Mouse (Mus musculus): ENCODE results near the gene Scamp5. TPM values are rescaled to one million over a fixed set of nuclear protein-coding genes. Genes with fewer than 3 reads are reported as not detected.

Gene Scamp5
- polyA plus RNA-seq (2015; fragmentation: Nextera tagmentation; extraction: Ambion mirVana): 91.1 and 112 TPM in 2 replicates

DNA sequence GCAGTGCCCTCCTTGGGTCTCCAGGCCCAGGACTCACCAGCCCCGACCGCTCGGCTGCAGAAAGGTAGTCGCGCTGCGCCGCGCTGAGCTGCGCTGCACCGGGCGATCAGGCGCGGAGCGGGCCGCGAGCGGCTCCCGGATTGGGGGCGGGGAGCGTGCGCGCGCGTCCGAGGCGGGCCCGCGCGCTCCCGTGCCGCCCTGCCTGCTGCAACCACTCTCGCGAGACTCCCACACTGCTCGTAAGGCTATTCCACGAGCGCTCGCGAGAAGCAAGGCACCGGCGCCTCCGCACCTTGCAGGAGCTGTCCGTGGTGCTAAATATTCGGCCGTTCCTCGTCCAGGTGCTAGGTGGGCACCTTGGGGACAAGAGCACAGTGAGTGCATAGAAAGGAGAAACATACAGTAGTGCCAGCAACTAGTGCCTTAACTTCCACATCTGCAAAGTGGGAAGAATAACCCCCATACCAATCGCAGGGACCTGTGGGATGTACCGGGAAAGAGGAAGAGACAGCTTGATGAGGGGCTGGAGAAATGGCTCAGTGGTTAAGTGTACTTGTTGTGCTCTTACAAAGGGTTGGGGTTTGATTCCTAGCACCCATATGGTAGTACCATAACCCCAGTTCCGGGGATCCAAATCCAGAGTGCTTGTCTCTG is at the start of gene Scamp5:
Scamp5 (minus strand) TSS at position 165 of the 654 bp plus-strand sequence.
- WGBS: 3% methylated on average over 34 of the region's 48 CpGs
- H3K36me3 ChIP-seq: peaks cover 4% of the 10 kb centered on the region; the same call in 1 of the 2 replicates
- peaks cover 38% of the 10 kb centered on the region for H3K4me1 ChIP-seq
- peak; percentile 93 for ATAC-seq (ENCODE audit: low FRiP score)
- H3K4me3 ChIP-seq (replicated peaks): peak within 1 kb of the TSS; percentile 64
- H3K27ac ChIP-seq (replicated peaks): peak within 1 kb of the TSS; percentile 89
- no peaks in the 10 kb centered on the region for H3K27me3 ChIP-seq (replicated peaks)
- H3K4me2 ChIP-seq: peak within 1 kb of the TSS; percentile 69
- peak within 1 kb of the TSS; percentile 88 for H3K9ac ChIP-seq (replicated peaks)
- H3K9me3 ChIP-seq (replicated peaks): no peaks in the 10 kb centered on the region

DNA sequence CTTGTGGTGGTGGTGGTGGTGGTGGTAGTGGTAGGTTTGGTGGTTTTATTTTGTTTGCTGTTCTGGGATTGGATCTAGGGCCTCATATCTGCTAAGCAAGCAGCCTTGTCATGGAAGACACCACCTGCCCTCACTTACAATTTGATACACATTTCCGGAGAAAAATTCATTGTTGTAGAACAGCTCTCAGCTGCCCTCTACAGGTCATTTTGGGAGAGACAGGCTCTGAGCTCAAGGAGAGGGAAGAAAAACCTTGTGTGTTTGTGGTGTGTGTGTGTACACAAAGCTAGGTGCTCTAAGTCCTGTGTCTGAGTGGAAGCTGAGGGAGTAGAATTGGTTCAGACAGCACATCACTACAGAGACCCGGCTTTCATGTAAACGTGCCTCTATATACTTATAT is 49.3 kb upstream of the Scamp5 start:
- Histone ChIP-seq H3K4me3 (replicated peaks) (no peak overlapping the region), H3K4me2 (no peak overlapping the region), H3K27ac (replicated peaks) (peak overlapping the region; percentile 68), H3K9me3 (replicated peaks) (no peaks in the 10 kb centered on the region), H3K27me3 (replicated peaks) (no peaks in the 10 kb centered on the region), H3K4me1 (peaks cover 6% of the 10 kb centered on the region), H3K36me3 (no peaks in the 10 kb centered on the region), H3K9ac (replicated peaks) (no peak overlapping the region)
- WGBS: 8% methylated on average over 3 of the region's 3 CpGs
- ATAC-seq (ENCODE audit: low FRiP score): no peak

DNA sequence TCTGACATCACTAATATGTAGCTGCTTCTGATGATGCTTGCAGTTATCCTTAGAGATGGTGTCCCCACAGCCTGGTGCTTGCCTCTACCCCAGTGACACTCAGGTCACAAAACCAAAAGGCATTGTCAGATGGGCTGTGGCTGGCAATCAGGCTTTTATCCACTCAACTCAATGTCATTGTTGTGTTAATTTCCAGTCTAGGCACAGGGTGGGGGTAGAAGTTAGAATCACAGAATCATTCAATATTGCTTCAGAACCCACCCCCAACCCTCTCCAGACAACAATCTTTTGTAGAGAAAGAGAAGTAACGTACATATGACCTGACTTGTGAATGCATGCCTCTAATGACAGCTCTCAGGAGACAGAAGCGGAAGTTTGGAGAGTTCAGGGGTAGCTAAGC is 42.7 kb upstream of the Scamp5 start:
- H3K27ac ChIP-seq (replicated peaks): no peak overlapping the region

DNA sequence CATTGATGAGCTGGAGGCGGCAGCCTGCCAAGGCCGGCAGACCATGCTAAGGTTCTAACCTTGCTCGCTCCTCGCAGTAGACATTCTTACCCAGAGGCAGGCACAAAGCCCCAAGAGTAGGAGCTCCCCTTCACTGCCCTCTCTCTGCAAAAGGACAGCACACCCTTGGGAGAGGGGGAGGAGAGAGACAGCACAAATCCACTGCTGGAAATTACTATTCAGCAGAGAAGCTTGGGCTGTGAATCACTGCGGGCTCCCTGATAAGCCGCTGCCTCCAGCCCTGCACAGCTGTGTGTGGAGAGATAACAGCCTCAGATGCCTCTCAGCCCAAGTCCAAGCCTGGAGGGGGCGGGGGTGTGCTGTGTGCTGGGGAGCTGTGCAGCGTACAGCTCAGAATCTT is 37.8 kb upstream of the Scamp5 start:
- H3K9me3 ChIP-seq (replicated peaks): no peaks in the 10 kb centered on the region
- H3K4me3 ChIP-seq (replicated peaks): 0 out of 2 replicates have a peak overlapping the region, but pooled peaks have one; percentile 1
- peaks cover 38% of the 10 kb centered on the region for H3K27me3 ChIP-seq (replicated peaks)
- peak; percentile 60 for ATAC-seq (ENCODE audit: low FRiP score)
- no peaks in the 10 kb centered on the region for H3K36me3 ChIP-seq
- H3K4me1 ChIP-seq: peaks cover 59% of the 10 kb centered on the region
- 6% methylated on average over 8 of the region's 8 CpGs for WGBS
- H3K4me2 ChIP-seq: peak overlapping the region; percentile 93
- peak overlapping the region; percentile 36 for H3K9ac ChIP-seq (replicated peaks)
- peak overlapping the region; percentile 74 for H3K27ac ChIP-seq (replicated peaks)

More for the DNA sequence above, 42.7 kb upstream of the Scamp5 start:
- H3K27me3 ChIP-seq (replicated peaks): 0 out of 2 replicates have a peak, but pooled peaks cover 5% of the 10 kb centered on the region
- no peak overlapping the region for H3K9ac ChIP-seq (replicated peaks)
- no peak for ATAC-seq (ENCODE audit: low FRiP score)
- peaks cover 10% of the 10 kb centered on the region for H3K4me1 ChIP-seq
- no peak overlapping the region for H3K4me3 ChIP-seq (replicated peaks)
- H3K36me3 ChIP-seq: no peaks in the 10 kb centered on the region
- 47% methylated on average over 2 of the region's 2 CpGs for WGBS
- H3K9me3 ChIP-seq (replicated peaks): no peaks in the 10 kb centered on the region
- H3K4me2 ChIP-seq: no peak overlapping the region

DNA sequence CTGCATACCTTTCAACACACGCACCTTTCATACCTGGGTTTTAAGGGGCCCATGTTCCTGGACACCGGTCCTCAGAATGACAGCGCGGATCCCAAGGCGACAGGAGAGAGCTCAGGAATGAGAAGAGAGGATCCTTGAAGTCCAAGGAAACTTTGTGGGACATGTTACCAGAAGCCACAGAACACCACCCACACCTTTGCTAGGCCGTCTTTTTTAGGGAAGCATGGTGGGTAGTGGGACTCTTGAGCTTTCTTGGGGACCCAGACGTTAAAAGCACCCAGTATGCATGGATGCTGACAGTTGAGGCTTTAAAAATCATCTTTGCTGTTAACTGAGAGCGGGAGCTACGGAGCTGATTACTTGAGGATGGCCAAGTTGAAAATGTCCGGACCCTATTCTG is 37.0 kb upstream of the Scamp5 start:
- Histone ChIP-seq H3K9me3 (replicated peaks) (no peaks in the 10 kb centered on the region), H3K4me1 (peaks cover 63% of the 10 kb centered on the region), H3K4me3 (replicated peaks) (peak overlapping the region; percentile 51), H3K27ac (replicated peaks) (peak overlapping the region; percentile 74; the same call in 1 of the 2 replicates), H3K4me2 (peak overlapping the region; percentile 93), H3K9ac (replicated peaks) (peak overlapping the region; percentile 36; the same call in 1 of the 2 replicates), H3K27me3 (replicated peaks) (peaks cover 38% of the 10 kb centered on the region), H3K36me3 (no peaks in the 10 kb centered on the region)
- 51% methylated on average over 10 of the region's 10 CpGs for WGBS
- ATAC-seq (ENCODE audit: low FRiP score): no peak

DNA sequence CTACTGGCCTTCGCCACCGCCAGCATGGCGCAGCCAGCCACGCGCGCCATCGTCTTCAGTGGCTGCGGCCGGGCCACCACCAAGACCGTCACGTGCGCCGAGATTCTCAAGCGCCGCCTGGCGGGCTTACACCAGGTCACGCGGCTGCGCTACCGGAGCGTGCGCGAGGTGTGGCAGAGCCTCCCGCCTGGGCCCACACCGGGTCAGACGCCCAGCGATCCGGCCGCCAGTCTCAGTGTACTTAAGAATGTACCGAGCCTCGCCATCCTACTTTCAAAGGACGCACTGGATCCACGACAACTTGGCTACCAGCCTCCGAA is 36.5 kb upstream of the Scamp5 start:
- peak; percentile 61 for ATAC-seq (ENCODE audit: low FRiP score)
- Histone ChIP-seq H3K4me3 (replicated peaks) (peak overlapping the region; percentile 51), H3K4me2 (peak overlapping the region; percentile 93), H3K4me1 (peaks cover 67% of the 10 kb centered on the region), H3K27ac (replicated peaks) (no peak overlapping the region), H3K9me3 (replicated peaks) (no peaks in the 10 kb centered on the region), H3K27me3 (replicated peaks) (peaks cover 38% of the 10 kb centered on the region), H3K9ac (replicated peaks) (peak overlapping the region; percentile 42; the same call in 1 of the 2 replicates), H3K36me3 (no peaks in the 10 kb centered on the region)
- under 1% methylated on average over 34 of the region's 34 CpGs for WGBS

DNA sequence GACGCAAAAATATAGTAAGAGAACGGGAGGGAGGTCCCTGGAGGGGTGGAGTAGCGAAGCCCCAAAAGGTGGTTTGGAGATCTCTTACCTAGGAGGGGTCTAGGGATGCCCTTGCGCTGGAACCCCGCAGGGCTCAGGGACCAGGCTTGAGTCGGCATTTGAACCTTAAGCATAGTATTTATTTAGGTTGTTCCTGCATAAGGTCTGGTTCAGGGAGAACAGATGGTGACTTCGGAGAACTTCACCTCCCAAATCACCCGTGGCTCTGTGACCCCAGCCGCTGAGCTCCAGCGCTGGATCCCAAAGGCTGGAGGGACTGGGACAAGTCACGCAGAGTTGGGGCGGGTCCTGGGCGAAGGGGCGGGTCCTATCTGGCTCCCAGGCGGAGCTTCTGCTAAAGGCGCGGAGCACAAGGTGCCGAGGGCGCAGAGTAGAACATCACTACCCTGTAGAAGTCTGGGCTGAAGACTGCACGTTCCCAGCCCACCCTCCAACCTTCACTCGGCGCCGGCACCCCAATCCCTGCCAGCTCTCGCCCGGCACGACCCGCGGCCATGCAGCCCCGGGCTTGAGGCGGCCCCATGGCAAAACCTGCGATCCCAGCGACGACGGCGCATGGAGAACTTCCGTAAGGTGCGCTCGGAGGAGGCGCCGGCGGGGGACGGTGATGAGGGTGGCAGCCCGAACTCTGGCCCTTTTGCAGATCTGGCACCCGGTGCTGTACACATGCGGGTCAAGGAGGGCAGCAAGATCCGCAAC is 35.9 kb upstream of the Scamp5 start, which contains the start of gene Rpp25:
Rpp25 (plus strand) TSS at position 405 of the 759 bp plus-strand sequence.
- peak; percentile 55 for ATAC-seq (ENCODE audit: low FRiP score)
- Histone ChIP-seq H3K4me3 (replicated peaks) (peak within 1 kb of the TSS; percentile 51), H3K4me2 (peak within 1 kb of the TSS; percentile 93), H3K36me3 (no peaks in the 10 kb centered on the region), H3K9me3 (replicated peaks) (no peaks in the 10 kb centered on the region), H3K4me1 (peaks cover 67% of the 10 kb centered on the region), H3K9ac (replicated peaks) (peak within 1 kb of the TSS; percentile 42), H3K27ac (replicated peaks) (peak within 1 kb of the TSS; percentile 84), H3K27me3 (replicated peaks) (peaks cover 38% of the 10 kb centered on the region)
- under 1% methylated on average over 46 of the region's 46 CpGs for WGBS

DNA sequence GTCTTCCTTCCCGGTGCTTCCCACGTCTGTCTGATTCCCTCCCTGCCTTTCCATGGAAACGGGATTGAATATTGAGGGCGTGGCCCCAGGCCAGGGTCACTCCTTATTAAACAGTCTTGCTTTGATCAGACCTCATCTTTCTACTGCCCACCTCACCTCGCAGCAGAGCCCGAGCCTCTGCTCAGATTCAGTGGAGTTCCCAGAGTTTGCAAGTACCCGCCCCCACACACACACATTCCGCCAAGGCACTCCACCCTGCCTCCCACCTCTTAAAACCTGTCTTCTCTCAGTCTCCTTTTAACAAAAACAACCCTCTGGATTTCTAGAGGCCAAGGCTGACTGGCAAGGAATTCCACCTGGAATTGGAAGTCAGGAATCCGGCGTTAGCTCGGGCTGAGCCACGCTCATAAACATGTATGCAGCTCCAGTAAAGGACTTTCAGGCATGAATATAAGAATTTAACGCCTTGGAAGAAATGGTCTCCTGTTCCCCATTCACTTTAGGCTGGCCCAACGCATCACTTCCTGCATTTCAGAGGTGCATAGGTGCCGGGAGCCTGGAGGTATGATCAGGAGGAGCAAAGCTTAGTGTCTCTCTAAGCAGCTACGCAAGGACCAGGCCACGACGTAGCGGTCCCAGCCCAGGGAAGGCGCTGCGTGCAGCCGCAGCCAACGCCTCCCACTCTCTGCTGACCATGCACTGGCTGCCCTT is 35.2 kb upstream of the Scamp5 start:
- no peaks in the 10 kb centered on the region for H3K36me3 ChIP-seq
- no peak for ATAC-seq (ENCODE audit: low FRiP score)

DNA sequence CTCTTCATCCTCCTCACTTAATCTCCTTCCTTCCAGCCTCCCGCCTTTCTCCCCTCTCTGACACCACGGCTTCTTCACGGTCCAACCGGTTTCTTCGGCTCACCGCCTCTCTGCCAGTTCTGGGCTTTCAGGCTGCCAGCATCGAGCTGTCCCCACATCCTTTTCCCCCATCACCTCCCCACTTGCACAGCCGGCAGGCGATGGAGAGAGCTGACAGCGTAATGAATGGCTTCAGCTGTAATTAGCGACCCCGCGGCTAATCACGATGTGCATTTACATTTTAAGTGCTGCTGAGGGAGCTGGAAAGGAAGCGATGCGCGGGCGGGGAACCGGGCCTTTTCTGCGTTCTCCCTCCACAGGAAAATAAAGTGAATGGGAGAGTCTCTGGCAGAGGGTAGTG is 34.0 kb upstream of the Scamp5 start:
- Histone ChIP-seq H3K4me3 (replicated peaks) (peak overlapping the region; percentile 25), H3K36me3 (no peaks in the 10 kb centered on the region), H3K9me3 (replicated peaks) (no peaks in the 10 kb centered on the region), H3K4me1 (peaks cover 74% of the 10 kb centered on the region), H3K4me2 (peak overlapping the region; percentile 93), H3K27me3 (replicated peaks) (peaks cover 38% of the 10 kb centered on the region), H3K27ac (replicated peaks) (peak overlapping the region; percentile 84), H3K9ac (replicated peaks) (peak overlapping the region; percentile 32)
- peak; percentile 55 for ATAC-seq (ENCODE audit: low FRiP score)
- under 1% methylated on average over 20 of the region's 20 CpGs for WGBS

More for the DNA sequence above, 35.2 kb upstream of the Scamp5 start:
- Histone ChIP-seq H3K4me3 (replicated peaks) (peak overlapping the region; percentile 51), H3K9ac (replicated peaks) (peak overlapping the region; percentile 42), H3K27me3 (replicated peaks) (peaks cover 38% of the 10 kb centered on the region), H3K27ac (replicated peaks) (peak overlapping the region; percentile 84), H3K4me2 (peak overlapping the region; percentile 93), H3K9me3 (replicated peaks) (no peaks in the 10 kb centered on the region), H3K4me1 (peaks cover 74% of the 10 kb centered on the region)
- 6% methylated on average over 23 of the region's 23 CpGs for WGBS

DNA sequence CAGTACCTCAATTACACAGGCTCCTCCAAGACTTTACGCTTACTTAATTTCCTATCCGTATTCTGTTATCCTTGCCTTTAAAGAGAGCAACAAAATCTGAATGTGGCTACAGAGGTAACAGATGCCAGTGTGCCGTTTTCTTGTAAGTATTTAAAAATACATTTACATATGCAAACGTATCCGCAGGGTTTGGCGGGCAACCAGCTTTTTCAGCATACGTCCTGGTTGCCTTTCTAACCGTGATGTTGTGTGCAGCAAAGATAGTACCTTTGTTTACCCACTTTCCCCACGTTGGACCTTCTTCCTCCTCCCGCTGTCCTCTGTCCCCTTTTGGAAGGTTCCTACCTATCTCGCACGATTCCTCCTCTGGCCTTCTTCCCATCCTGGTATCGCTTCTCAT is 33.6 kb upstream of the Scamp5 start:
- peaks cover 37% of the 10 kb centered on the region for H3K27me3 ChIP-seq (replicated peaks)
- no peaks in the 10 kb centered on the region for H3K36me3 ChIP-seq
- H3K9ac ChIP-seq (replicated peaks): peak overlapping the region; percentile 32
- peak overlapping the region; percentile 25 for H3K4me3 ChIP-seq (replicated peaks)
- 5% methylated on average over 13 of the region's 13 CpGs for WGBS
- H3K4me1 ChIP-seq: peaks cover 72% of the 10 kb centered on the region
- peak overlapping the region; percentile 84 for H3K27ac ChIP-seq (replicated peaks)
- peak overlapping the region; percentile 93 for H3K4me2 ChIP-seq
- ATAC-seq (ENCODE audit: low FRiP score): no peak
- H3K9me3 ChIP-seq (replicated peaks): no peaks in the 10 kb centered on the region

DNA sequence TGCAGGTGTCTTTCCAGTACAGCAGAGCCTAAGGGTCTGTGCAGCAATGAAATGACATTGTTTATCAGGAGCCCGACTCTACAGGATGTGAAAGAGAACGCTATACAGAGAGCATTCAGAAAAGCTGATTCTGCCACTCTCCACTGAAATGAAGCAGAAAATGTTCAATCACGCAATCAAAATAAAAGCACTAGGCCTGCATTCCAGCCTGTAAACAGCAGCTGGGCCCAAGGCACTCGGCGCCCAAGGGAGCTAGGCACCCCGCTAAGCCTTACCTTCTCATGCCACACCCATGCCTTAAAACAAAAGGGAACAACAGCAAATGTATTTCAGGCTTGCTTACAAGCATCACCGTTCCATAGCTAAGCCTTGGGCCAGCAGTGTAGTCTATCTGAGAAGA is 30.7 kb upstream of the Scamp5 start:
- Histone ChIP-seq H3K9me3 (replicated peaks) (no peaks in the 10 kb centered on the region), H3K4me3 (replicated peaks) (no peak overlapping the region), H3K27ac (replicated peaks) (peak overlapping the region; percentile 30; the same call in 1 of the 2 replicates), H3K4me2 (no peak overlapping the region), H3K36me3 (no peaks in the 10 kb centered on the region), H3K9ac (replicated peaks) (no peak overlapping the region), H3K4me1 (peaks cover 43% of the 10 kb centered on the region), H3K27me3 (replicated peaks) (peaks cover 13% of the 10 kb centered on the region)
- no peak for ATAC-seq (ENCODE audit: low FRiP score)
- 34% methylated on average over 7 of the region's 7 CpGs for WGBS

Measured in neural tube, embryonic 15.5 days (tissue).